Mouse (Mus musculus) heart, embryonic 16.5 days (tissue): ENCODE measurements around the gene Fahd2a. TPM values are rescaled to one million over a fixed set of nuclear protein-coding genes. Genes with fewer than 3 reads are reported as not detected.

Source experiments
- polyA plus RNA-seq: library from polyadenylated mRNA; unstranded; fragments of >200 nt; fragmentation: Nextera tagmentation; extraction: Ambion mirVana; gene quantifications from 2 replicates; pipeline ENCODE4 v1.2.1, GENCODE M21; 2015

Fahd2a gene
- polyA plus RNA-seq, 1 experiment from 2014 or later = 27.8 TPM

Other genes starting within 250 kb of the Fahd2a start
- gene 1810024B03Rik, start 236.3 kb downstream of the Fahd2a start, polyA plus RNA-seq = 0.93 and 1.2 TPM in 2 replicates
- 40.4 and 41.7 TPM in 2 replicates for gene Snrnp200, start 236.2 kb downstream of the Fahd2a start, polyA plus RNA-seq
- 59.6 and 68.9 TPM in 2 replicates for gene Ciao1, start 196.7 kb downstream of the Fahd2a start, polyA plus RNA-seq
- 20.3 and 23.4 TPM in 2 replicates for gene Tmem127, start 196.7 kb downstream of the Fahd2a start, polyA plus RNA-seq
- 113 and 115 TPM in 2 replicates for gene Stard7, start 174.3 kb downstream of the Fahd2a start, polyA plus RNA-seq
- gene Dusp2, start 108.4 kb downstream of the Fahd2a start, polyA plus RNA-seq = 10.4 and 18.1 TPM in 2 replicates
- not detected in 2 replicates for gene Astl, start 105.9 kb downstream of the Fahd2a start, polyA plus RNA-seq
- 1.3 and 1.4 TPM in 2 replicates for gene Adra2b, start 81.4 kb downstream of the Fahd2a start, polyA plus RNA-seq
- 0.35 and 0.44 TPM in 2 replicates for gene Gpat2, start 19.4 kb downstream of the Fahd2a start, polyA plus RNA-seq
- gene Kcnip3, start 77.5 kb upstream of the Fahd2a start, polyA plus RNA-seq = 1.3 and 2.0 TPM in 2 replicates
- gene Prom2, start 96.9 kb upstream of the Fahd2a start, polyA plus RNA-seq = 0.21 and 0.34 TPM in 2 replicates
- 2.1 and 2.5 TPM in 2 replicates for gene Zfp661, start 142.5 kb upstream of the Fahd2a start, polyA plus RNA-seq
- 133 and 143 TPM in 2 replicates for gene Mrps5, start 142.7 kb upstream of the Fahd2a start, polyA plus RNA-seq
- 4.1 and 4.8 TPM in 2 replicates for gene Mal, start 212.1 kb upstream of the Fahd2a start, polyA plus RNA-seq